Mouse (Mus musculus) kidney, embryonic 14.5 days (tissue): ENCODE measurements around the gene Il1r1. TPM values are rescaled to one million over a fixed set of nuclear protein-coding genes. Genes with fewer than 3 reads are reported as not detected.

Source experiments
- polyA plus RNA-seq: library from polyadenylated mRNA; unstranded; fragments of >200 nt; fragmentation: Nextera tagmentation; extraction: Ambion mirVana; gene quantifications from 2 replicates; pipeline ENCODE4 v1.2.1, GENCODE M21; 2014

Gene Il1r1
- polyA plus RNA-seq, 1 experiment from 2014 or later = 4.2 TPM

Other genes with a start within 250 kb of the Il1r1 start
- 0.19 TPM in 1 of 2 replicates, not detected in the other for gene Il1r2, start 151.0 kb upstream of the Il1r1 start, polyA plus RNA-seq
- gene Il1rl2, start 99.5 kb downstream of the Il1r1 start, polyA plus RNA-seq = 3.2 and 5.2 TPM in 2 replicates
- 0.23 and 0.27 TPM in 2 replicates for gene Il1rl1, start 204.5 kb downstream of the Il1r1 start, polyA plus RNA-seq
- 0.16 and 0.37 TPM in 2 replicates for gene Il18r1, start 240.5 kb downstream of the Il1r1 start, polyA plus RNA-seq